Mouse (Mus musculus) myocyte (in vitro differentiated cells): ENCODE results near the gene Ppp1r14b. TPM values are rescaled to one million over a fixed set of nuclear protein-coding genes. Genes with fewer than 3 reads are reported as not detected.

Experiments
- H3K27me3 ChIP-seq: one replicate; pipeline ENCODE4 v1.6.1; 2011; ENCODE audit not compliant: control insufficient read depth, insufficient read depth, insufficient read length
- H3K36me3 ChIP-seq: one replicate; pipeline ENCODE4 v1.6.1; 2011; ENCODE audit not compliant: control insufficient read depth, insufficient read depth
- H3K4me2 ChIP-seq: one replicate; pipeline ENCODE4 v1.6.1; 2011; ENCODE audit warnings: low read depth, control low read depth
- H3K4me3 ChIP-seq: one replicate; pipeline ENCODE4 v1.5.1; 2011; ENCODE audit warnings: mild to moderate bottlenecking, control low read depth, moderate library complexity
- H3K79me2 ChIP-seq: one replicate; pipeline ENCODE4 v1.6.1; 2011; ENCODE audit not compliant: control insufficient read depth, insufficient read depth
- H3ac ChIP-seq: one replicate; pipeline ENCODE4 v1.6.1; 2011; ENCODE audit not compliant: control insufficient read depth, insufficient read length
- CEBPB ChIP-seq: IDR thresholded peaks from 2 replicates; pipeline ENCODE4 v1.6.1; 2011; ENCODE audit warnings: mild to moderate bottlenecking, moderate library complexity; ENCODE audit not compliant: poor library complexity, insufficient read depth, severe bottlenecking
- E2F4 ChIP-seq: IDR thresholded peaks from one replicate; pipeline ENCODE4 v1.6.1; 2011; ENCODE audit warnings: mild to moderate bottlenecking, control low read depth, moderate library complexity; ENCODE audit not compliant: insufficient read depth
- MAX ChIP-seq: IDR thresholded peaks from one replicate; pipeline ENCODE4 v1.6.1; 2011; ENCODE audit warnings: low read depth, mild to moderate bottlenecking, control low read depth
- MYOD1 ChIP-seq, 3 experiments: IDR thresholded peaks; one replicate each; pipeline ENCODE4 v1.6.1; 2011; ENCODE audit warnings: control low read depth in 2 of 3, low read depth in 2 of 3, mild to moderate bottlenecking in 2 of 3, moderate library complexity in 1 of 3; ENCODE audit not compliant: insufficient read length in 2 of 3, control insufficient read depth in 1 of 3
- MYOG ChIP-seq, 3 experiments: IDR thresholded peaks; one replicate each; pipeline ENCODE4 v1.6.1; 2011; ENCODE audit warnings: control low read depth in 2 of 3, low read depth in 2 of 3, mild to moderate bottlenecking in 2 of 3; ENCODE audit not compliant: insufficient read length in 2 of 3, control insufficient read depth in 1 of 3, insufficient read depth in 1 of 3
- POLR2A ChIP-seq: IDR thresholded peaks from one replicate; pipeline ENCODE4 v1.6.1; 2011; ENCODE audit warnings: low read depth, mild to moderate bottlenecking, control low read depth, moderate library complexity; ENCODE audit not compliant: insufficient read length
- POLR2AphosphoS2 ChIP-seq: IDR thresholded peaks from one replicate; pipeline ENCODE4 v1.6.1; 2011; ENCODE audit warnings: low read depth, control low read depth; ENCODE audit not compliant: insufficient read length
- REST ChIP-seq: IDR thresholded peaks from one replicate; pipeline ENCODE4 v1.6.1; 2011; ENCODE audit warnings: mild to moderate bottlenecking, control low read depth, moderate library complexity; ENCODE audit not compliant: insufficient read depth, insufficient read length
- SRF ChIP-seq: IDR thresholded peaks from one replicate; pipeline ENCODE4 v1.6.1; 2011; ENCODE audit warnings: low read depth; ENCODE audit not compliant: control insufficient read depth, insufficient read length
- TCF12 ChIP-seq: IDR thresholded peaks from one replicate; pipeline ENCODE4 v1.6.1; 2011; ENCODE audit warnings: mild to moderate bottlenecking, control low read depth; ENCODE audit not compliant: poor library complexity, insufficient read depth, severe bottlenecking
- TCF3 ChIP-seq: IDR thresholded peaks from one replicate; pipeline ENCODE4 v1.6.1; 2011; ENCODE audit warnings: low read depth, control low read depth; ENCODE audit not compliant: insufficient read length
- USF1 ChIP-seq: IDR thresholded peaks from one replicate; pipeline ENCODE4 v1.6.1; 2011; ENCODE audit warnings: low read depth, mild to moderate bottlenecking, control low read depth, moderate library complexity
- polyA plus RNA-seq: library from polyadenylated mRNA; unstranded; fragments of >200 nt; fragmentation: generic; extraction: Trizol; gene quantifications from one replicate; pipeline ENCODE4 v1.2.1, GENCODE M21; 2012; ENCODE audit warnings: missing spikeins

The Ppp1r14b gene
- polyA plus RNA-seq, 1 experiment: 1,032 TPM

DNA sequence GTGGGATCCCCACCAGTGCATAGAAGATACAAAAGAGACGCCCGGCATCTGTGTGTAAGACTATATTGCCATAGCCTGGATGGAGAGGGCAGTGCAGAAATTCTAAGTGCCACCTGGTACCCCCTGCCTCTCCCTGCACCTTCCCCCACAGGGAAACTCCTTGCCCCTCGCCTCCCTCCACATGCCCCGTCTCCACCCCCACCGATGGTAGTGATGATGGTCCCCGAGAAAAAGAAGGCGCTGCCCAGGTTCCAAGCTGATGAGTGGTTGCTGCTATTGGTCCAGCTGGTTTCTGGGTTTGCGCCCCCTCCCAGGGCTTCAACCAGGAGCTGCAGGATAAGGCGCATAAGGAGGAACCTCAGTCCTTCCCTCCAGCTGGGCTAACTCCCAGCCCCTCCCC, 46.7 kb upstream of the Ppp1r14b start:
- no peak overlapping the region for H3ac ChIP-seq
- H3K36me3 ChIP-seq: no peaks in the 10 kb centered on the region
- no peaks in the 10 kb centered on the region for H3K27me3 ChIP-seq
- no peak overlapping the region for H3K4me2 ChIP-seq
- TF ChIP-seq POLR2A: no peak
- no peak for TF ChIP-seq POLR2AphosphoS2
- no peak for TF ChIP-seq TCF3
- TF ChIP-seq USF1: no peak
- no peak for TF ChIP-seq SRF
- TF ChIP-seq MYOD1 (IDR thresholded peaks at IDR 0.05; ENCODE audit: control insufficient read depth in 1 of 3, insufficient read length in 2 of 3, low read depth in 2 of 3): no peak
- no peak for TF ChIP-seq E2F4
- no peak for TF ChIP-seq REST
- TF ChIP-seq MYOG (IDR thresholded peaks at IDR 0.05; ENCODE audit: control insufficient read depth in 1 of 3, insufficient read depth in 1 of 3, insufficient read length in 2 of 3, low read depth in 2 of 3): no peak
- no peak for TF ChIP-seq CEBPB
- TF ChIP-seq MAX: no peak
- TF ChIP-seq TCF12: no peak
- no peak overlapping the region for H3K4me3 ChIP-seq
- H3K79me2 ChIP-seq: no peaks in the 10 kb centered on the region

DNA sequence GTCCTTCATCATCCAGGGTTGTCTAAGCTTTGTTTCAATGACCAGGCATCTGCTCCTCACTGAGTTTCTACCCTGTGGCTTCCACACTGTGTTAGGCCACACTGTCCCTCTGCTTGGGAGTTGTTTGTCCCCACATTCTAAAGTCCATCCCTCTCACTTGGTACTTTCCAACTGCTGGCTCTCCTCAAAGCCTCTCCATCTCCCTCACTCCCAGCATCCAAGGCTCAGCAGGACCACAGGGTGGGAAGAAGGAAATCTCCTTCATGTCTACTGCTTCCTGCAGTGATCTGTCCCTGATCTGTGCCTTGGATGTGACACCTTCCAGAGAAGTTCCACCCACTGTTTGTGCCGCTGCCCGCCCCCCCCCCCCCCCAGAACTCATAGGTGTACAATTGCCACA, 43.8 kb upstream of the Ppp1r14b start:
- peaks cover 12% of the 10 kb centered on the region for H3K27me3 ChIP-seq
- H3K4me3 ChIP-seq: no peak overlapping the region
- H3ac ChIP-seq: no peak overlapping the region
- TF ChIP-seq MYOG (IDR thresholded peaks at IDR 0.05; ENCODE audit: control insufficient read depth in 1 of 3, insufficient read depth in 1 of 3, insufficient read length in 2 of 3, low read depth in 2 of 3): no peak
- H3K36me3 ChIP-seq: no peaks in the 10 kb centered on the region
- no peaks in the 10 kb centered on the region for H3K79me2 ChIP-seq
- no peak overlapping the region for H3K4me2 ChIP-seq

DNA sequence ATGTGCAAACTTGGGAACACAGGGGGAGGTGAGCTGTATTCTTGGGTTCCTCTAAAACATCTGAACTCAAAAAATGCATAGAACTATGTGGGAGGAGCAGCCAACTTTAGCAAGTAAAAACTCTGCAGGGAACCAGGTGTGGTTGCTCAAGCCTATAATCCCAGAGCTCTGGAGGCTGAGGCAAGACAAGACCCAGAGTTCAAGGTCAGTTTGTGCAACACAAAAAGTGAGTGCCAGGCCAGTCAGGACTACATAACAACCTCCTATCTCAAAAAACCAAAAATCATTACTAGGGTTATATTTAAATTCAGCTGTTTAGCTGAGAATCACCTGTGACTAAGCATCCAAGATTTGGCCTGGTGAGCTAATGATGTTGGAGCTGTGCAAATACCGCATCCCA, 42.8 kb upstream of the Ppp1r14b start:
- no peak for TF ChIP-seq MAX
- TF ChIP-seq USF1: no peak
- TF ChIP-seq E2F4: no peak
- no peak for TF ChIP-seq TCF12
- no peak for TF ChIP-seq CEBPB
- TF ChIP-seq MYOD1 (IDR thresholded peaks at IDR 0.05; ENCODE audit: control insufficient read depth in 1 of 3, insufficient read length in 2 of 3, low read depth in 2 of 3): no peak
- TF ChIP-seq TCF3: no peak
- TF ChIP-seq POLR2A: no peak
- no peak for TF ChIP-seq SRF
- TF ChIP-seq POLR2AphosphoS2: no peak
- no peak for TF ChIP-seq MYOG (IDR thresholded peaks at IDR 0.05; ENCODE audit: control insufficient read depth in 1 of 3, insufficient read depth in 1 of 3, insufficient read length in 2 of 3, low read depth in 2 of 3)
- no peak for TF ChIP-seq REST
- H3K36me3 ChIP-seq: no peaks in the 10 kb centered on the region
- no peak overlapping the region for H3K4me2 ChIP-seq
- no peak overlapping the region for H3K4me3 ChIP-seq
- H3K79me2 ChIP-seq: no peaks in the 10 kb centered on the region
- H3ac ChIP-seq: no peak overlapping the region
- peaks cover 12% of the 10 kb centered on the region for H3K27me3 ChIP-seq

DNA sequence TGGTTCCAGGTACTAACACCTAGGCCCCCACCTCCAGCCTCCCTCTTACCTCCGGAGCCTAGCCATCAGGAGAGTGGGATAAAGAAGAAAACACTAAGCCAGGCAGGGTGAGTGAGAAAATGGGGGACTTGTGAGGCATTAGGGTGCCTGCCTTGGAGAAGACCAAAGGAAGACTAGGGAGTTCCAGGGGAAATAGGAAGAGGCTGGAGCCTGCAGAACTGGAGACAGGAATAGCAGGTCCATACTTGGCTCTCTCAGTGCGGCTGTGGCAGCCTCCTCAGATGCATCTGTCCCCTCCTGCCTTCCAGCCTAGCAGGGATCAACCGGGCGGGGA, 41.7 kb upstream of the Ppp1r14b start:
- Histone ChIP-seq H3ac (no peak overlapping the region), H3K27me3 (peaks cover 12% of the 10 kb centered on the region), H3K4me2 (peak overlapping the region; percentile 65), H3K79me2 (no peaks in the 10 kb centered on the region), H3K36me3 (no peaks in the 10 kb centered on the region), H3K4me3 (no peak overlapping the region)
- TF ChIP-seq CEBPB (no peak), SRF (no peak), MYOG (IDR thresholded peaks at IDR 0.05; ENCODE audit: control insufficient read depth in 1 of 3, insufficient read depth in 1 of 3, insufficient read length in 2 of 3, low read depth in 2 of 3) (no peak), TCF3 (no peak), MYOD1 (IDR thresholded peaks at IDR 0.05; ENCODE audit: control insufficient read depth in 1 of 3, insufficient read length in 2 of 3, low read depth in 2 of 3) (no peak), E2F4 (no peak), REST (no peak), POLR2A (no peak), POLR2AphosphoS2 (no peak)

DNA sequence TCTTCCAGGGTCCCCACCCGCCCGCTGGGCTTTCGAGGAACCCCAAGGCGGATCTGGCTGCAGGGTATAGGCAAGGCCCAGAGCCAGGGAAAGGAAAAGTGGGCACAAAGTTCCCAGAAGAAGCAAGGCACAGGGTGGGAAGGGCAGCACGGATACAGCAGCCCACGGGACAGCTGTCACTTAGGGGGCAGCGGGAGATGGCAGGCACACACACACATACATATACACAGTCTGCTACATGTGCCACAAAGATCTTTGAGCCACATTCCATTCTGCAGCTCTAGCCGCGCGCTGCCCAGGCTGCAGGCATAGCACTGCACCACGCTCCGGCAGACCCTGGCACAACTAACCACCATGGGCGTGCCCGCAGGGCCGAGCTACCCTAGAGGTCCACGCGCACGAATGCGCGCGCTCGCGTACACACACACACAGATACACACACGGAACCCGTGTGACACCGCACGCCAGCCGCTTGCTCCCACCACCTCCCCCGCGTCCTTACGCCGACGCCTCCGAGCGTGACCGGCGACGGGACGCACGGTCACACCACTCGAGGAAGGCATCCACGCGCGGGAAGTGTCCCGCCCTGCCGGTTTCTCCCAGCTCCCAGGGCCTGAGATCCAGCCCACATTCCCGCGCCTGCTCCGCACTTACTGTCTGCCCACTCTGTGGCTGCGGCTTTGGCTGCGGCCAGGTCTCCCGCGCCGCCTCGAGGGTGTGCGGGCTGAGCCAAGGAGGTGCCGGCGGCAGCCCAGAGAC, 41.2 kb upstream of the Ppp1r14b start:
- H3K27me3 ChIP-seq: peaks cover 12% of the 10 kb centered on the region
- H3K4me2 ChIP-seq: peak overlapping the region; percentile 65
- no peak overlapping the region for H3K4me3 ChIP-seq
- H3K79me2 ChIP-seq: no peaks in the 10 kb centered on the region
- H3ac ChIP-seq: peak overlapping the region; percentile 12
- TF ChIP-seq MAX (no peak), MYOG (IDR thresholded peaks at IDR 0.05; ENCODE audit: control insufficient read depth in 1 of 3, insufficient read depth in 1 of 3, insufficient read length in 2 of 3, low read depth in 2 of 3) (peak in 2 of 3 experiments; percentile 56 to 82), TCF12 (no peak), MYOD1 (IDR thresholded peaks at IDR 0.05; ENCODE audit: control insufficient read depth in 1 of 3, insufficient read length in 2 of 3, low read depth in 2 of 3) (peak in 2 of 3 experiments; percentile 63 to 74), E2F4 (no peak)
- H3K36me3 ChIP-seq: no peaks in the 10 kb centered on the region
